In the genomic region with DNA sequence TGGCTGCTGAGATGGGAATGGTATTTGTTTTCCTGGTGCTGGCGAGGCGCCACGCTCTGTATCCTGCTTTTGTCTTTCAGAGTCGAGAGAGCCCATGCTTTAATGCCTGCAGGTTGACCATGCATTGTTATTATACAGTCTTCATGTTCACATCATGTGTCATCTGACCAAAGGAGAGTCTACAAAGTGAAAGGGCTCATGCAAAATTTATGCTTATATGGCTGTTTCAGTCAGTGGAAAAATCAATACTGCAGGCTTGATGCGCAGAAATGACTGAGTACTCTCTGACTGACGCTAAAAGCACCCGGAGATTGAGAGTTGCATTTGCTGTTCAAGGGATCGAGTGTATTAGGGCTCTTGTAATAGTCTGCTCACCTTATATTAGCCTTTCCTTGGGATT, we compare ENCODE assay signal across 13 mouse cellular contexts.
DNase-seq lines count a peak whose midpoint lies in the region; ATAC-seq lines count a peak whose summit lies in the region.
"Had no signal": no experiment of that assay in that cellular context is flagged by ENCODE, and none has a peak within 500 bp of the region (broad histone marks: within the 10 kb centered on the region; RNA-seq: fewer than 3 reads in every experiment).

No protein-coding gene starts in this region.

- H3K36me3 ChIP-seq in neural tube, embryonic 11.5 days (ENCODE audit: control insufficient read depth, insufficient read depth, low read length) = no peaks in the 10 kb centered on the region
- H3K36me3 ChIP-seq in hindbrain, embryonic 11.5 days (ENCODE audit: control insufficient read depth, insufficient read depth, low read length) = no peaks in the 10 kb centered on the region
- no peaks in the 10 kb centered on the region for H3K36me3 ChIP-seq in midbrain, embryonic 14.5 days (ENCODE audit: control insufficient read depth, insufficient read depth, low read length)
- H3K36me3 ChIP-seq: G1E; liver, embryonic 15.5 days had no signal

- intact Hi-C loops in gastrocnemius, postnatal 14 days (cut with DNase I; ENCODE audit: low total_unique reads) = no loop called here

- WGBS in neural tube, embryonic 11.5 days = 74% methylated on average over 8 of the region's 8 CpGs
- 72% methylated on average over 8 of the region's 8 CpGs for WGBS in hindbrain, embryonic 11.5 days
- 50% methylated on average over 8 of the region's 8 CpGs for WGBS in midbrain, embryonic 14.5 days

- ATAC-seq in neural tube, embryonic 11.5 days (ENCODE audit: insufficient read depth, low FRiP score, low TSS enrichment) = peak; percentile 45
- ATAC-seq in hindbrain, embryonic 11.5 days (ENCODE audit: low FRiP score) = peak; percentile 78
- ATAC-seq in midbrain, embryonic 14.5 days (ENCODE audit: low FRiP score, low TSS enrichment) = peak; percentile 68; the same call in 1 of the 2 replicates
- ATAC-seq in cerebellum, adult (ENCODE audit: insufficient number of reproducible peaks, low FRiP score, low TSS enrichment) = no peak

- no peak overlapping the region for H3K9ac ChIP-seq in neural tube, embryonic 11.5 days (ENCODE audit: low read length)
- H3K9ac ChIP-seq in hindbrain, embryonic 11.5 days (ENCODE audit: low read depth, low read length) = no peak overlapping the region
- no peak overlapping the region for H3K9ac ChIP-seq in midbrain, embryonic 14.5 days (replicated peaks; ENCODE audit: low read length)
- H3K9ac ChIP-seq: liver, embryonic 15.5 days had no signal

- H3K27ac ChIP-seq in neural tube, embryonic 11.5 days (ENCODE audit: low read depth, low read length) = no peak overlapping the region; the same call in 1 of the 2 replicates
- H3K27ac ChIP-seq in hindbrain, embryonic 11.5 days (ENCODE audit: low read depth, low read length) = peak overlapping the region; percentile 25; the same call in 1 of the 2 replicates
- peak overlapping the region; percentile 63 for H3K27ac ChIP-seq in midbrain, embryonic 14.5 days (replicated peaks; ENCODE audit: low read depth, low read length)
- H3K27ac ChIP-seq: liver, embryonic 15.5 days had no signal

- no peak overlapping the region for H3K4me2 ChIP-seq in neural tube, embryonic 11.5 days (ENCODE audit: low read depth)
- H3K4me2 ChIP-seq in hindbrain, embryonic 11.5 days (replicated peaks; ENCODE audit: low read depth, low read length) = no peak overlapping the region
- peak overlapping the region; percentile 0; the same call in 1 of the 2 replicates for H3K4me2 ChIP-seq in midbrain, embryonic 14.5 days (ENCODE audit: low read length)
- H3K4me2 ChIP-seq: liver, embryonic 15.5 days had no signal

- H3K4me1 ChIP-seq in neural tube, embryonic 11.5 days (ENCODE audit: control insufficient read depth, insufficient read depth, low read length) = no peaks in the 10 kb centered on the region
- H3K4me1 ChIP-seq in hindbrain, embryonic 11.5 days (replicated peaks; ENCODE audit: control insufficient read depth, insufficient read depth, low read length) = no peaks in the 10 kb centered on the region
- peaks cover 19% of the 10 kb centered on the region for H3K4me1 ChIP-seq in midbrain, embryonic 14.5 days (ENCODE audit: control insufficient read depth, insufficient read depth, low read length)
- H3K4me1 ChIP-seq: liver, embryonic 15.5 days had no signal

- H3K4me3 ChIP-seq in neural tube, embryonic 11.5 days (ENCODE audit: low read depth, low read length) = no peak overlapping the region
- H3K4me3 ChIP-seq in hindbrain, embryonic 11.5 days (ENCODE audit: low read depth, low read length) = no peak overlapping the region
- H3K4me3 ChIP-seq in midbrain, embryonic 14.5 days (replicated peaks; ENCODE audit: low read depth, low read length) = no peak overlapping the region
- H3K4me3 ChIP-seq: liver, embryonic 15.5 days had no signal

- no peaks in the 10 kb centered on the region for H3K27me3 ChIP-seq in neural tube, embryonic 11.5 days (ENCODE audit: control insufficient read depth, insufficient read depth, low read length)
- H3K27me3 ChIP-seq in hindbrain, embryonic 11.5 days (ENCODE audit: control insufficient read depth, insufficient read depth, low read length) = no peaks in the 10 kb centered on the region
- H3K27me3 ChIP-seq in midbrain, embryonic 14.5 days (ENCODE audit: control insufficient read depth, insufficient read depth, low read length) = no peaks in the 10 kb centered on the region
- H3K27me3 ChIP-seq: liver, embryonic 15.5 days had no signal

- H3K9me3 ChIP-seq in neural tube, embryonic 11.5 days (ENCODE audit: control insufficient read depth, low read length) = no peaks in the 10 kb centered on the region
- no peaks in the 10 kb centered on the region for H3K9me3 ChIP-seq in hindbrain, embryonic 11.5 days (ENCODE audit: control insufficient read depth, low read length)
- H3K9me3 ChIP-seq in midbrain, embryonic 14.5 days (ENCODE audit: control insufficient read depth, low read length) = no peaks in the 10 kb centered on the region
- H3K9me3 ChIP-seq: G1E; liver, embryonic 15.5 days had no signal

- DNase-seq in neural tube, embryonic 11.5 days (ENCODE audit: low spot score) = no peak
- DNase-seq in neural tube, embryonic 10.5 days (ENCODE audit: extremely low spot score, low spot score) = no peak
- no peak for DNase-seq in hindbrain, embryonic 11.5 days (ENCODE audit: low spot score)
- DNase-seq in midbrain, embryonic 14.5 days = peak; percentile 69
- no peak for DNase-seq in spleen, postnatal 14 days (ENCODE audit: low spot score in 2 of 2)
- no peak for DNase-seq in gastrocnemius, postnatal 14 days
- DNase-seq: adrenal gland, postnatal 14 days; heart, postnatal 14 days; kidney, adult 11 months; kidney, postnatal 36 days had no signal
